Mouse (Mus musculus): ENCODE measurements around the gene Nckap5. TPM values are rescaled to one million over a fixed set of nuclear protein-coding genes. Genes with fewer than 3 reads are reported as not detected.

Nckap5 gene
- polyA plus RNA-seq, 1 experiment from 2014 or later = 5.1 TPM

GRCm38 (mm10) chr1:126492206-126493071 lies 338.2 kb downstream of the Nckap5 start:
- peak overlapping the region; percentile 79 for H3K9ac ChIP-seq
- H3K36me3 ChIP-seq = no peaks in the 10 kb centered on the region
- WGBS = 7% methylated on average over 35 of the region's 35 CpGs
- 0 out of 2 replicates have a peak, but pooled peaks cover 13% of the 10 kb centered on the region for H3K27me3 ChIP-seq (replicated peaks)
- H3K27ac ChIP-seq (replicated peaks) = no peak overlapping the region
- no peaks in the 10 kb centered on the region for H3K9me3 ChIP-seq
- H3K4me2 ChIP-seq = peak overlapping the region; percentile 91
- peak overlapping the region; percentile 59 for H3K4me3 ChIP-seq
- ATAC-seq (ENCODE audit: extremely low read depth, insufficient number of reproducible peaks, low FRiP score, low TSS enrichment) = no peak
- H3K4me1 ChIP-seq = peaks cover 14% of the 10 kb centered on the region; the same call in 1 of the 2 replicates

- Histone ChIP-seq H3K4me3 (no peak overlapping the region), H3K4me1 (peaks cover 18% of the 10 kb centered on the region; the same call in 1 of the 2 replicates), H3K27me3 (replicated peaks) (0 out of 2 replicates have a peak, but pooled peaks cover 13% of the 10 kb centered on the region), H3K9me3 (no peaks in the 10 kb centered on the region), H3K4me2 (no peak overlapping the region), H3K27ac (replicated peaks) (no peak overlapping the region), H3K36me3 (no peaks in the 10 kb centered on the region), H3K9ac (no peak overlapping the region)
- 73% methylated on average over 5 of the region's 5 CpGs for whole genome bisulfite sequencing
- ATAC-seq (ENCODE audit: extremely low read depth, insufficient number of reproducible peaks, low FRiP score, low TSS enrichment) = no peak
These were observed 339.2 kb downstream of the Nckap5 start for GRCm38 (mm10) chr1:126491412-126491811.

GRCm38 (mm10) chr1:126490256-126490655 lies 340.3 kb downstream of the Nckap5 start:
- no peaks in the 10 kb centered on the region for H3K9me3 ChIP-seq
- no peak overlapping the region for H3K27ac ChIP-seq (replicated peaks)
- no peak overlapping the region for H3K4me3 ChIP-seq
- H3K9ac ChIP-seq = no peak overlapping the region
- 46% methylated on average over 6 of the region's 6 CpGs for WGBS
- H3K4me1 ChIP-seq = peaks cover 18% of the 10 kb centered on the region; the same call in 1 of the 2 replicates
- H3K36me3 ChIP-seq = no peaks in the 10 kb centered on the region
- H3K27me3 ChIP-seq (replicated peaks) = 0 out of 2 replicates have a peak, but pooled peaks cover 13% of the 10 kb centered on the region
- no peak for ATAC-seq (ENCODE audit: extremely low read depth, insufficient number of reproducible peaks, low FRiP score, low TSS enrichment)
- no peak overlapping the region for H3K4me2 ChIP-seq

GRCm38 (mm10) chr1:126484664-126485087 lies 345.9 kb downstream of the Nckap5 start:
- H3K4me1 ChIP-seq = peaks cover 18% of the 10 kb centered on the region; the same call in 1 of the 2 replicates
- no peak overlapping the region for H3K4me2 ChIP-seq
- ATAC-seq (ENCODE audit: extremely low read depth, insufficient number of reproducible peaks, low FRiP score, low TSS enrichment) = no peak
- H3K4me3 ChIP-seq = no peak overlapping the region
- no peak overlapping the region for H3K27ac ChIP-seq (replicated peaks)
- no peak overlapping the region for H3K9ac ChIP-seq
- no peaks in the 10 kb centered on the region for H3K36me3 ChIP-seq
- WGBS = 70% methylated on average over 6 of the region's 6 CpGs
- H3K27me3 ChIP-seq (replicated peaks) = no peaks in the 10 kb centered on the region
- no peaks in the 10 kb centered on the region for H3K9me3 ChIP-seq

- no peak for ATAC-seq (ENCODE audit: extremely low read depth, insufficient number of reproducible peaks, low FRiP score, low TSS enrichment)
- 67% methylated on average over 3 of the region's 3 CpGs for WGBS
- no peaks in the 10 kb centered on the region for H3K9me3 ChIP-seq
- H3K27me3 ChIP-seq (replicated peaks) = no peaks in the 10 kb centered on the region
- H3K36me3 ChIP-seq = no peaks in the 10 kb centered on the region
- H3K9ac ChIP-seq = no peak overlapping the region
- H3K4me2 ChIP-seq = no peak overlapping the region
- H3K4me1 ChIP-seq = peaks cover 16% of the 10 kb centered on the region; the same call in 1 of the 2 replicates
- no peak overlapping the region for H3K27ac ChIP-seq (replicated peaks)
- no peak overlapping the region for H3K4me3 ChIP-seq
These were observed 346.9 kb downstream of the Nckap5 start for GRCm38 (mm10) chr1:126483665-126484064.

GRCm38 (mm10) chr1:126481459-126482228 lies 349.0 kb downstream of the Nckap5 start:
- H3K9ac ChIP-seq = no peak overlapping the region
- H3K4me2 ChIP-seq = no peak overlapping the region
- ATAC-seq (ENCODE audit: extremely low read depth, insufficient number of reproducible peaks, low FRiP score, low TSS enrichment) = no peak
- whole genome bisulfite sequencing = 61% methylated on average over 7 of the region's 7 CpGs
- H3K9me3 ChIP-seq = no peaks in the 10 kb centered on the region
- peaks cover 14% of the 10 kb centered on the region; the same call in 1 of the 2 replicates for H3K4me1 ChIP-seq
- no peak overlapping the region for H3K27ac ChIP-seq (replicated peaks)
- H3K27me3 ChIP-seq (replicated peaks) = no peaks in the 10 kb centered on the region
- no peaks in the 10 kb centered on the region for H3K36me3 ChIP-seq
- H3K4me3 ChIP-seq = no peak overlapping the region

GRCm38 (mm10) chr1:126473044-126473443 lies 357.6 kb downstream of the Nckap5 start:
- no peaks in the 10 kb centered on the region for H3K27me3 ChIP-seq (replicated peaks)
- ATAC-seq (ENCODE audit: extremely low read depth, insufficient number of reproducible peaks, low FRiP score, low TSS enrichment) = no peak
- H3K9me3 ChIP-seq = no peaks in the 10 kb centered on the region
- no peaks in the 10 kb centered on the region for H3K36me3 ChIP-seq
- peaks cover 16% of the 10 kb centered on the region for H3K4me1 ChIP-seq
- H3K4me3 ChIP-seq = no peak overlapping the region
- no peak overlapping the region for H3K4me2 ChIP-seq
- no peak overlapping the region for H3K9ac ChIP-seq
- WGBS = 68% methylated on average over 5 of the region's 5 CpGs
- H3K27ac ChIP-seq (replicated peaks) = no peak overlapping the region; the same call in 1 of the 2 replicates

- Histone ChIP-seq H3K27ac (replicated peaks) (no peak overlapping the region), H3K4me2 (no peak overlapping the region), H3K9me3 (no peaks in the 10 kb centered on the region), H3K9ac (no peak overlapping the region), H3K27me3 (replicated peaks) (no peaks in the 10 kb centered on the region), H3K36me3 (no peaks in the 10 kb centered on the region), H3K4me1 (peaks cover 16% of the 10 kb centered on the region), H3K4me3 (no peak overlapping the region)
- 74% methylated on average over 2 of the region's 2 CpGs for whole genome bisulfite sequencing
- ATAC-seq (ENCODE audit: extremely low read depth, insufficient number of reproducible peaks, low FRiP score, low TSS enrichment) = no peak
These were observed 359.2 kb downstream of the Nckap5 start for GRCm38 (mm10) chr1:126471419-126471818.

- Histone ChIP-seq H3K4me2 (no peak overlapping the region), H3K9me3 (no peaks in the 10 kb centered on the region), H3K9ac (no peak overlapping the region), H3K4me1 (peaks cover 16% of the 10 kb centered on the region), H3K27me3 (replicated peaks) (no peaks in the 10 kb centered on the region), H3K4me3 (no peak overlapping the region), H3K36me3 (no peaks in the 10 kb centered on the region), H3K27ac (replicated peaks) (no peak overlapping the region)
- 53% methylated on average over 2 of the region's 2 CpGs for WGBS
- no peak for ATAC-seq (ENCODE audit: extremely low read depth, insufficient number of reproducible peaks, low FRiP score, low TSS enrichment)
These were observed 359.7 kb downstream of the Nckap5 start for GRCm38 (mm10) chr1:126470883-126471282.

- H3K9ac ChIP-seq = no peak overlapping the region
- 50% methylated on average over 5 of the region's 5 CpGs for WGBS
- no peaks in the 10 kb centered on the region for H3K27me3 ChIP-seq (replicated peaks)
- H3K9me3 ChIP-seq = no peaks in the 10 kb centered on the region
- H3K4me2 ChIP-seq = no peak overlapping the region
- H3K4me3 ChIP-seq = no peak overlapping the region
- H3K4me1 ChIP-seq = peaks cover 16% of the 10 kb centered on the region
- H3K27ac ChIP-seq (replicated peaks) = no peak overlapping the region
- no peak for ATAC-seq (ENCODE audit: extremely low read depth, insufficient number of reproducible peaks, low FRiP score, low TSS enrichment)
- no peaks in the 10 kb centered on the region for H3K36me3 ChIP-seq
These were observed 360.6 kb downstream of the Nckap5 start for GRCm38 (mm10) chr1:126469818-126470544.
